Mouse (Mus musculus): ENCODE data around the gene Hoxa13.

DNA sequence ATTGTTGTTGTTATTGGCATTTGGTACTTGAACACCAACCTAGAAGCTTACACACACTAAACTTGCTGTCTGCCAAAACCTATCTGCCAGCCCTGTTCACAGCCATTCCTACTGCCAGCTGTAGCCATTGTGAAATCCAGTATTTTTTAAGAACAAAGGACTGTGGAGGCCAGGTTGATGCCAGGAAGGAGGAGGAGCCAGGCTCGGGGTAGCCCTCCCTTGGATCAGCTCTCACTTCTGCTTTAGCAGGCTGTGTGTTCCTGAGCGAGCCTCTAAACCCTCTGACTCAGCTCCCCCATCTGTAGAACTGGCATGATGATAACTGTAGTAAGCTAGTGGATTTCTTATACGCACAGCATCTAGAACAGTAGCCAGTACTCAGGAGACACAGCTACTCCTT lies 42.7 kb upstream of the Hoxa13 start:
- TF ChIP-seq CTCF (IDR thresholded peaks at IDR 0.05; ENCODE audit: control insufficient read depth, insufficient read depth, insufficient read length): no peak
- TF ChIP-seq USF1 (IDR thresholded peaks at IDR 0.05; ENCODE audit: low read depth): no peak
- TF ChIP-seq MYOG (IDR thresholded peaks at IDR 0.05; ENCODE audit: control insufficient read depth, extremely low read depth, insufficient read length): no peak
- no peak for TF ChIP-seq MAX (IDR thresholded peaks at IDR 0.05)
- TF ChIP-seq MYOD1 (IDR thresholded peaks at IDR 0.05; ENCODE audit: control insufficient read depth, insufficient read length, low read depth): no peak
- TF ChIP-seq CEBPB (IDR thresholded peaks at IDR 0.05; ENCODE audit: low read depth): no peak
